Mouse (Mus musculus) midbrain, embryonic 12.5 days (tissue): ENCODE results near the gene Osbpl6. TPM values are rescaled to one million over a fixed set of nuclear protein-coding genes. Genes with fewer than 3 reads are reported as not detected.

Experiments used
- ATAC-seq: fragments of 200-750 bp; cut with Nextera tagmentation; 2 replicates; pipeline ENCODE4 v1.8.0; 2017; ENCODE audit warnings: low read depth, moderate TSS enrichment, moderate library complexity; ENCODE audit not compliant: low FRiP score
- H3K27ac ChIP-seq: fragments of 300-500 bp; sonication (generic); replicated peaks from 2 replicates; pipeline ENCODE4 v1.5.1; 2016; ENCODE audit warnings: mild to moderate bottlenecking
- H3K27me3 ChIP-seq: fragments of 300-500 bp; sonication (generic); 2 replicates; pipeline ENCODE4 v1.6.1; 2016; ENCODE audit warnings: mild to moderate bottlenecking
- H3K36me3 ChIP-seq: fragments of 300-500 bp; sonication (generic); 2 replicates; pipeline ENCODE4 v1.6.1; 2016
- H3K4me1 ChIP-seq: fragments of 300-500 bp; sonication (generic); 2 replicates; pipeline ENCODE4 v1.6.1; 2016
- H3K4me2 ChIP-seq: fragments of 300-500 bp; sonication (generic); replicated peaks from 2 replicates; pipeline ENCODE4 v1.6.1; 2016; ENCODE audit warnings: mild to moderate bottlenecking, moderate library complexity
- H3K4me3 ChIP-seq: fragments of 300-500 bp; sonication (generic); 2 replicates; pipeline ENCODE4 v1.5.1; 2016; ENCODE audit warnings: mild to moderate bottlenecking
- H3K9ac ChIP-seq: fragments of 300-500 bp; sonication (generic); replicated peaks from 2 replicates; pipeline ENCODE4 v1.6.1; 2016; ENCODE audit warnings: mild to moderate bottlenecking, moderate library complexity
- H3K9me3 ChIP-seq: fragments of 300-500 bp; sonication (generic); 2 replicates; pipeline ENCODE4 v1.6.1; 2016; ENCODE audit warnings: mild to moderate bottlenecking
- WGBS: fragments of 180-500 bp; shearing (Covaris S2); methylation state at CpG from one replicate; pipeline ENCODE4 v1.1.7; 2016; 5-methylcytosine and 5-hydroxymethylcytosine counted together
- polyA plus RNA-seq: library from polyadenylated mRNA; unstranded; fragments of >200 nt; fragmentation: Nextera tagmentation; extraction: Ambion mirVana; gene quantifications from 2 replicates; pipeline ENCODE4 v1.2.1, GENCODE M21; 2016

Osbpl6 gene
- polyA plus RNA-seq, 1 experiment from 2014 or later: 16.0 TPM

DNA sequence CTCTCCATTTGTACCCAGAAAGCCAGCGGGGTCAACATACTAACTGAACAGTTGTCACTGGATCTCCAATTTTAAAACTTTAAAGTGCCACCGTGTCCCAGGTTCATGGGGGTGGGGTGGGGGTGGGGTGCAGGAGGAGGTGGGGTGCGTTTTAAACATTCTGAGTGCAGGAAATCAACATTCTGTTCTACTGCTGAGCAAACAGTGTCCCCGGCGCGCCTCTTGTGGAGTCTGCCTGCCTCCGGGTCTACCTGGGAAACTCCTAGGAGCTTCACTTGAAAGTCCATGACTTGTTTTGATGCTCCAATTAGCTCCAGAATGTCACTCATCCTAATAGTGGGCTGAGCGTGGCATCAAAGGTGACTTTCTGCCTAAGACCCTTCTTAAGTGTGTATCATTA is 139.2 kb downstream of the Osbpl6 start:
- ATAC-seq: no peak

DNA sequence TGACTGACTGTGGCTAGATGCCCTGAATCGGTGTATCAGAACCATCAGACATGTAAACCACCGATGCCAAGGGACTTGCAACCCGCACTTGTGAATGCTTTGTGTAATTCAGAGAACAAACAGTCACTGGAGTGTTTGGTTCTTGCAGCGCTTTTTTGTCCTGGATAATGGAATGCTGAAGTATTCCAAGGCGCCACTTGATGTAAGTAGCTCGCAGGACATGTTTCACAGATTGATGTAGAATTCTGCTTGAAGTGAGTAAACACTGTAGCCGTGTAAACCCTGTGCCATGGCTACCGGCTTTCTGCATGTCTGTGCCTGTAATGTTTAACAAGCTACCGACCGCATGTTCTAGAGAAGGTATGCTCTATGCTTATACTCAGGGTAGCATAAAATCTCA is 141.9 kb downstream of the Osbpl6 start:
- no peak overlapping the region for H3K4me2 ChIP-seq
- H3K27me3 ChIP-seq: no peaks in the 10 kb centered on the region
- no peaks in the 10 kb centered on the region for H3K36me3 ChIP-seq
- no peak for ATAC-seq
- no peaks in the 10 kb centered on the region for H3K9me3 ChIP-seq
- 88% methylated on average over 10 of the region's 10 CpGs for WGBS
- H3K4me3 ChIP-seq: no peak overlapping the region
- H3K9ac ChIP-seq: no peak overlapping the region
- H3K27ac ChIP-seq: no peak overlapping the region
- no peaks in the 10 kb centered on the region for H3K4me1 ChIP-seq

More for the DNA sequence above, 139.2 kb downstream of the Osbpl6 start:
- H3K36me3 ChIP-seq: no peaks in the 10 kb centered on the region
- no peaks in the 10 kb centered on the region for H3K4me1 ChIP-seq
- no peak overlapping the region for H3K27ac ChIP-seq
- WGBS: 83% methylated on average over 8 of the region's 8 CpGs
- H3K27me3 ChIP-seq: no peaks in the 10 kb centered on the region
- no peak overlapping the region for H3K4me2 ChIP-seq
- no peak overlapping the region for H3K9ac ChIP-seq
- no peak overlapping the region for H3K4me3 ChIP-seq
- H3K9me3 ChIP-seq: no peaks in the 10 kb centered on the region

DNA sequence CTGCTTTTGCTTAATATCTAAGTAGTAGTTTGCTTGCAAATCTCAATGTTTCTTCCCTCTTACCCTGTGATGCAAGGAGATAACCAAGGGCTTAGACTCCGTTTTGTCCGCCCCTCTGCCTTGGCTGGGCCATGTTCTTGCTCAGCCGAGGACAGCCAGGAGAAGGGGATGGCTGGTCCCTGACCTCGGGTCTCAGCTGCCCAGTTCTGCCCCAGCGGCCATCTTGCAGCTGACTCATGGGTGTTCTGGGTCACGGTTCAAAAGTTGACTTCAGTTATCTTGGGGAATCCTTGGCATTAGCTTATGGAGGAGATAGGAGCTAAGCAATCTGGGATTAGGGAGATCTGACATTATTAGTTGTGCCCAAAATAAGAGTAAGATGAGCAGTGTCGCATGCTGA is 142.5 kb downstream of the Osbpl6 start:
- H3K4me3 ChIP-seq: no peak overlapping the region
- H3K36me3 ChIP-seq: no peaks in the 10 kb centered on the region
- H3K27me3 ChIP-seq: no peaks in the 10 kb centered on the region
- no peaks in the 10 kb centered on the region for H3K4me1 ChIP-seq
- no peak overlapping the region for H3K9ac ChIP-seq
- no peaks in the 10 kb centered on the region for H3K9me3 ChIP-seq
- no peak for ATAC-seq
- H3K4me2 ChIP-seq: no peak overlapping the region
- H3K27ac ChIP-seq: no peak overlapping the region
- 83% methylated on average over 7 of the region's 7 CpGs for WGBS

DNA sequence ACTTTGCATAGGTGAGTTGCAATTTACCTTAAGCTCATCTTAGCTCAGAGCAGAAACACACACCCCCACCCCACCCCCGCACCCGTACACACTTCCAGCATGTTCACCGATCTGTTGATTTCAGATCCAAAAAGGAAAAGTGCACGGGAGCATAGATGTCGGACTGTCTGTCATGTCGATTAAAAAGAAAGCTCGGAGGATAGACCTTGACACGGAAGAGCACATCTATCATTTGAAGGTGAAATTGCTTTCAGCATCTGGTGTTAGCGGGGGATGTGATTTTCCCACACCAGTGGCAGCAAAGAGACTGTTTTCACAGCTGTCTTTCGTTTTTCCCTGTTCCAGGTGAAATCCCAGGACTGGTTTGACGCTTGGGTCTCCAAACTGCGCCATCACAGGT is 143.0 kb downstream of the Osbpl6 start:
- no peak overlapping the region for H3K4me3 ChIP-seq
- H3K27ac ChIP-seq: no peak overlapping the region
- no peak overlapping the region for H3K4me2 ChIP-seq
- 88% methylated on average over 12 of the region's 12 CpGs for WGBS
- H3K4me1 ChIP-seq: no peaks in the 10 kb centered on the region
- no peaks in the 10 kb centered on the region for H3K9me3 ChIP-seq
- no peak for ATAC-seq
- H3K27me3 ChIP-seq: no peaks in the 10 kb centered on the region
- H3K9ac ChIP-seq: no peak overlapping the region
- H3K36me3 ChIP-seq: no peaks in the 10 kb centered on the region

DNA sequence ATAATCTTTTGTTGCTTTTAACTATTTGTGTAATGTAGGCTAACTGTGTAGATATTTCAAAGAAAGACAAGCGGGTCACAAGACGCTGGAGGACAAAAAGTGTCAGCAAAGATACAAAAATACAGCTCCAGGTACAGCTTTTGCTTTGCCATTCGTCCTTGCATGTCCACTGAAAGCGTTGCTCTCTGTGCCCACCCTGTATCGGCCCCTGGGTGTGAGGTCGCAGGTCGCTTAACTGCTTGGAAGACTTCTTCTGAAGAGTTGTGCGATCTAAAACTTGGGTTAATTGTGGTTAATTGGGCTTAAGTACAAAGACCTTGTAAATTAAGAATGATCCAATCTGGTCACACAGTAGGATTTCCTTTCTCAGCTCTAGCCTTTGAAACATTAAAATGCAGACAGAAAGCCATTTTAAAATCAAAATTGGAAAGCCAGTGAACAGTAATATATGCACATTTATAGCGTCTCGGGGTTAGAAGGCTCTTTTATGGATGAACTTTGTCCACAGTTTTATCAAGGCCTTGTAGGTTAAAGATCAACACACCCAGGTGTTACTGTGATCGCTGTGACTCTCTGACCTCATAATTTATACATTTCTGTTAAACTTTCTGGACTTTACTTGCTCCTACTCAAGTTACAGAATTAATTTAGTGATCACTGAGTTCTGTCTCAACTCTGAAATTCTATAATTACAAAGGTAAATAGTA is 149.7 kb downstream of the Osbpl6 start:
- no peak overlapping the region for H3K9ac ChIP-seq
- H3K27ac ChIP-seq: no peak overlapping the region
- no peaks in the 10 kb centered on the region for H3K9me3 ChIP-seq
- no peaks in the 10 kb centered on the region for H3K4me1 ChIP-seq
- H3K4me3 ChIP-seq: no peak overlapping the region
- ATAC-seq: no peak
- 80% methylated on average over 11 of the region's 11 CpGs for WGBS
- no peaks in the 10 kb centered on the region for H3K27me3 ChIP-seq
- no peak overlapping the region for H3K4me2 ChIP-seq
- no peaks in the 10 kb centered on the region for H3K36me3 ChIP-seq

DNA sequence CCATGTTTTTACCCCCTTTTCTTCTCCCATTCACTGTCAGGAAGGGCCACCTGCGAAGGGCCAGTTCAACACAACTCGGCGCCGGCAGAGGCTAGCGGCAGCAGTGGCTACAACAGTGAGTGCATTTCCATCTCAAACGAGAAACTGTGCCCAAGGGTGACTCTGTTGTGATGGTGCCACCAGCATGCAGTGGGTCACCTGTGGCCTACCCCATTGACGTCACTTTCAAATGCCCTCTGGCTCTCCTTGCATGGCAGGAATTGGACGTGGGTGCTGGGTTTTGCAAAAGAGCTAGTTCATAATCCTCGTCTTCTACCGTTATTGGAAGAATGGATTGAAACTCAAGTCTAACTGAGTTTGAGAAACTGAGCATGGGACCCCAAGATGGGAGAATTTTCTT is 153.8 kb downstream of the Osbpl6 start:
- Histone ChIP-seq H3K27ac (no peak overlapping the region), H3K9me3 (no peaks in the 10 kb centered on the region), H3K9ac (no peak overlapping the region), H3K4me1 (no peaks in the 10 kb centered on the region), H3K4me2 (no peak overlapping the region), H3K4me3 (no peak overlapping the region), H3K36me3 (no peaks in the 10 kb centered on the region), H3K27me3 (no peaks in the 10 kb centered on the region)
- no peak for ATAC-seq
- 89% methylated on average over 10 of the region's 10 CpGs for WGBS

DNA sequence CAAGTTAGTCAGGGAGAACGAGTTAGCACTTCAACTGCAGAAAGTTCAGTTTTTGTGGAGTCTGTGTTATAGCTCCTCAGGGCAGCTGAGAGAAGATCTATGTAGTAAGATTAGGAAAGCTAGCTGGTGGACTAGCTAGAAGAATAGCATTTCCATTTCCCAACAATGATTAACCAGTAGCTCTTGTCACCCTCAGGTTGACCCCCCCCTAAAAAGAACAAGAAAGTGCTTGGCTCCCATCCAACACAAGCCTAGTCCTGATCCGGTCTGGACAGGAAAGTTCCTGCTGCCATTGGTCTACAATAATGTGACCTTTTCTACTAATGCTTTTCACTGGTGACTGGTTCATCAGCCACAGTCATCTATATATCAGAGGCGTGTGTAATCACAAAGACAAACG is 157.6 kb downstream of the Osbpl6 start:
- H3K9me3 ChIP-seq: no peaks in the 10 kb centered on the region
- ATAC-seq: no peak
- no peaks in the 10 kb centered on the region for H3K27me3 ChIP-seq
- no peak overlapping the region for H3K9ac ChIP-seq
- no peak overlapping the region for H3K4me3 ChIP-seq
- WGBS: 82% methylated on average over 4 of the region's 4 CpGs
- no peak overlapping the region for H3K27ac ChIP-seq
- no peaks in the 10 kb centered on the region for H3K36me3 ChIP-seq
- no peaks in the 10 kb centered on the region for H3K4me1 ChIP-seq
- no peak overlapping the region for H3K4me2 ChIP-seq

DNA sequence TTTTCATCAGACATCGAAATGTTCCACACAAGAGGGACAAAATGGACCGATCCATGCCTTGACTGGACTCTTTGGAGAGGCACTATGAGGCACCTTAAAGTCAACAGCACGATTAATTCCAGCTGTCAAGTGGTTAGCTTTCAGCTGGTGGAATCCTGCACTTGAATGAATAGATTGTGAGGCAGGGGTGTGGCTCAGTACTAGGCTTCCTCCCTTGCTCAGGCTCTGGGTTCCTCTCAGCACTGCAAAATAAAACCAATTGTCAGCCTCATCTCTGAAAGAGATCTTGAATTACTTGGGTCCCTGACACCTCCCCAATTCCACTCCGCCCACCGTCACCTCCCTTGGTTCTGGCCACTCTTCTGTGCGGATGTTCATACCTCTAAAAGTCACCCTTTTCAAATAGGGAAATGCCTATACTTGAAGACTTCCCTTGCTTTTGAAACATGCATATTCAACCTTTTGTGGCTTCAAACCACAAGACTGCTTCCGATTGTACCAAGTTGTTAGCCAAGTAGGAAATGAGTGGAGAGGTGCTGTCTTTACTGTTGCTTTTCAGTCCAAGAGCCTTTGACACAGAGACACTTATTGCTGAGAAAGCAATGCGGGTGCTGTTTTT is 160.7 kb downstream of the Osbpl6 start:
- ATAC-seq: no peak
- Histone ChIP-seq H3K4me3 (no peak overlapping the region), H3K9ac (no peak overlapping the region), H3K27ac (no peak overlapping the region), H3K4me1 (no peaks in the 10 kb centered on the region), H3K27me3 (no peaks in the 10 kb centered on the region), H3K36me3 (no peaks in the 10 kb centered on the region), H3K9me3 (no peaks in the 10 kb centered on the region), H3K4me2 (no peak overlapping the region)
- WGBS: 88% methylated on average over 8 of the region's 8 CpGs

DNA sequence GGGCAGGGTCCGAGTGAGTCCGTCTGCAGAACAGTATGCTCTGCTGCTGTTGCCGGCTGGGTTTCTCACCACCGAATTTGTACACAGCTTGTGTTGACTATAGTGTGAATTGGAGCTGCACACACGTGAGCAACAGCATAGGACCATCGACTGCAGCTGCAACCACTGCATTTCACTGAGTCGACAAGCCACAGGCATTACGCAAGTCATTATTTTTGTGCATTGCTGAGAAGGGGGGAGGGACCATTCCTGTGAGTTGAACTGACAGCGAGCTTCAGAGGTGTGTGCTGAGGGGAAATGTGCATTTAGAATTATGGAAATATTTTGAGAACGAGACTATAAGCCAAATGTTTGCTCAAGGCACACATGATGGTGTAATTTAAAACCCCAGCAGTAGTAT is 165.2 kb downstream of the Osbpl6 start:
- no peaks in the 10 kb centered on the region for H3K27me3 ChIP-seq
- H3K4me3 ChIP-seq: no peak overlapping the region
- ATAC-seq: no peak
- 82% methylated on average over 10 of the region's 10 CpGs for WGBS
- no peaks in the 10 kb centered on the region for H3K9me3 ChIP-seq
- H3K36me3 ChIP-seq: no peaks in the 10 kb centered on the region
- H3K27ac ChIP-seq: no peak overlapping the region
- no peak overlapping the region for H3K4me2 ChIP-seq
- H3K9ac ChIP-seq: no peak overlapping the region
- no peaks in the 10 kb centered on the region for H3K4me1 ChIP-seq

DNA sequence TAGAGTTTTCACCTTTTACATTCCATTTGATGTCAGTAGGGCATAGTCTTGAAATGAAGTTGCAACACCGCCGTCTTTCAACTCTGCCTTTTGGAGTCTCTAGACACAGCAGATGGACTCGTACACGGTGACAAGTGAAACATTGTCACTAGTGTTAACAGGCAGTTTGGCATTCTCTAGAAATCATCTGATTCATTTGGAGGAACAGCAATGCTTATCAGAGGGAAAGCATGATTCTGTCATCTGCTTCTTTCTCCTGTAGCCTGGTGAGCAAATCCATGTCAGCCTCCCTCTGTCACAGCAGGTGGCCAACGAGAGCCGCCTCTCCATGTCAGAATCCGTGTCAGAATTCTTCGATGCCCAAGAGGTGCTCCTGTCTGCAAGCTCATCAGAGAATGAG is 172.6 kb downstream of the Osbpl6 start:
- WGBS: 86% methylated on average over 8 of the region's 8 CpGs
- Histone ChIP-seq H3K27ac (no peak overlapping the region), H3K27me3 (no peaks in the 10 kb centered on the region), H3K36me3 (0 out of 2 replicates have a peak, but pooled peaks cover 8% of the 10 kb centered on the region), H3K9ac (no peak overlapping the region), H3K4me3 (no peak overlapping the region), H3K4me1 (no peaks in the 10 kb centered on the region), H3K4me2 (no peak overlapping the region), H3K9me3 (no peaks in the 10 kb centered on the region)
- no peak for ATAC-seq

DNA sequence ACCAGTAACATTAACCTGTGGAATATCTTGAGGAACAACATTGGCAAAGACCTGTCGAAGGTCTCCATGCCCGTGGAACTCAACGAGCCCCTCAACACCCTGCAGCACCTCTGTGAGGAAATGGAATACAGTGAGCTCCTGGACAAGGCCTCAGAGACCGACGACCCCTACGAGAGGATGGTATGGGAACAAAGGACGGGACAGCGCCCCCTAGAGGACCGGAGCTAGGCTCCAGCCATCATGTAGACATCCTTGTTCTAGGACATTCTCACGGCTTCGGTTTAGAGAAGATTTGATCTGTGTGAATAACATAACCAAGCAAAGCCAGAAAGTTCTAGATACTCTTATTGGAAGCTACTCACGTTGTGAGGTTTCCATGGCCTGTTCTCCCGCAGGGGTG is 178.8 kb downstream of the Osbpl6 start:
- 92% methylated on average over 13 of the region's 13 CpGs for WGBS
- no peak overlapping the region for H3K4me3 ChIP-seq
- no peak overlapping the region for H3K9ac ChIP-seq
- H3K27ac ChIP-seq: no peak overlapping the region
- H3K9me3 ChIP-seq: no peaks in the 10 kb centered on the region
- no peak for ATAC-seq
- H3K4me2 ChIP-seq: no peak overlapping the region
- H3K4me1 ChIP-seq: no peaks in the 10 kb centered on the region
- H3K36me3 ChIP-seq: peaks cover 19% of the 10 kb centered on the region
- H3K27me3 ChIP-seq: no peaks in the 10 kb centered on the region

DNA sequence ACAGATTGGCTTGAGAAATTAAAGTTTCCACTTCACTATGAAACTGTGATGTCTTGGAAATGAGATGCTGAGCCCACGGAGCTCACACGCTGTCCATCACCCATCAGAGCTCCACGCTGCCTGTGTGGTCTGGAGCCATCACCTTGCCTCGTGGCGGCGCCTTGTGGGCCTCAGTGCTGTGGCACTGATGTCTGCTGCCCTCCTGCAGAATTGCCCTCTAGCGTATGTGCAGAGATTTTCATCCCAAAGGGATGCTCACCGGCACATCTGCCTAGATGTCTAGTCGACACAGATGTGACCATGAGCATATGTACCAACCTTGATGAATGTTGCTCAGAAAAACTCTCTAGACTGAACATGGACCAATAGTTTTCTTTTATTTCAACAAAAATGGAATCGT is 180.6 kb downstream of the Osbpl6 start:
- peaks cover 19% of the 10 kb centered on the region for H3K36me3 ChIP-seq
- no peak overlapping the region for H3K4me3 ChIP-seq
- H3K4me2 ChIP-seq: no peak overlapping the region
- no peak overlapping the region for H3K9ac ChIP-seq
- ATAC-seq: no peak
- H3K27me3 ChIP-seq: no peaks in the 10 kb centered on the region
- no peak overlapping the region for H3K27ac ChIP-seq
- no peaks in the 10 kb centered on the region for H3K4me1 ChIP-seq
- H3K9me3 ChIP-seq: no peaks in the 10 kb centered on the region
- 82% methylated on average over 10 of the region's 10 CpGs for WGBS

DNA sequence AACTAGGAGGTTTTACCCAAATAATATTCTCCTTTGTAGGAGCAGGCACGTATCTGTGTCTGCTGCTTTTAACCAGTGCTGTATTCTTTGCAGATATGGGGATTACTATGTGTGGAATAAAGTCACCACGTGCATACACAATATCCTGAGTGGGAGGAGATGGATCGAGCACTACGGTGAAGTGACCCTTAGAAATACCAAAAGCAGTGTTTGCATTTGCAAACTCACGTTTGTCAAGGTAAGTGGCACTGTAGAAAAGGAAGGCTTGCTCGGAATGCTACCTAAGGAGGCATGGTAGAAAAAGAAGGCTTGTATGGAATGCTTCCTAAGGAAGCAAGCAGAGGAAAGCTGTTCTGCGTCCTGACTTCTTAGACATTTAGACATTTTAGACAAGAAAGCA is 183.9 kb downstream of the Osbpl6 start:
- 93% methylated on average over 7 of the region's 7 CpGs for WGBS

More for the DNA sequence above, 183.9 kb downstream of the Osbpl6 start:
- H3K27me3 ChIP-seq: no peaks in the 10 kb centered on the region
- peaks cover 15% of the 10 kb centered on the region for H3K36me3 ChIP-seq
- no peaks in the 10 kb centered on the region for H3K4me1 ChIP-seq
- no peaks in the 10 kb centered on the region for H3K9me3 ChIP-seq
- no peak overlapping the region for H3K9ac ChIP-seq
- no peak for ATAC-seq
- no peak overlapping the region for H3K27ac ChIP-seq
- H3K4me2 ChIP-seq: no peak overlapping the region
- H3K4me3 ChIP-seq: no peak overlapping the region
